Mouse (Mus musculus): ENCODE results near the gene Nipal1.

DNA sequence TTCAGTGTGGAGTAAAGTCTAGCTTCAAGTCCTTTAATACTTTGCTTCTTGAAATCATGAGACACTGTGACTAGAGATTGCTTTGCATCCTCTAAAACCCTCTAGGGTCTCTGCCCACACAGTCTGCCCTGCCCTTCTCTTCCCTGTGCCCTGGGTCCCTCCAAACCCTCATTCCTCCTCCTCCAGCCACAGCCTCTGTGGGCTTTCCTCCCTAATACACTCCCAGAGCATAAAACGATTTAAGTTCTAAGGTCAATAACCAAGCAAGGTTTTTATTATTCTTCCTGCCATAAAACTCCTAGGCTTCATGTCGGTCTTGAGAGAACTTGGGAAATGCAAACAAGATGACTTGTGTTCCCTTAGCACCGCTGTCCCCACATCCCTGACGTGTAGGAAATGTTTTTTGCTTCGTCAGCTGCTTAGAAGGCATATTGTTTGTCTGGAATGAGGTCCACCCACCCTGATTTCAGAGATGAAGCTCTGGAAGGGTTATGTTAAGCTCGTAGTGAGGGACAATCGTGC lies 8.7 kb downstream of the Nipal1 start:
- TF ChIP-seq POLR2A (IDR thresholded peaks at IDR 0.05; ENCODE audit: low read depth, low read length) = no peak
- no peak for TF ChIP-seq CTCF (IDR thresholded peaks at IDR 0.05; ENCODE audit: borderline replicate concordance, insufficient read depth, low read length)
